Mouse (Mus musculus) embryonic facial prominence, embryonic 13.5 days (tissue): ENCODE measurements around the gene Palld. TPM values are rescaled to one million over a fixed set of nuclear protein-coding genes. Genes with fewer than 3 reads are reported as not detected.

ENCODE experiments used
- ATAC-seq: fragments of 200-750 bp; cut with Nextera tagmentation; 2 replicates; pipeline ENCODE4 v1.8.0; 2017; ENCODE audit warnings: low read depth; ENCODE audit not compliant: insufficient number of reproducible peaks, insufficient read depth, low FRiP score, low TSS enrichment
- H3K27ac ChIP-seq: fragments of 300-500 bp; sonication (generic); 2 replicates; pipeline ENCODE4 v1.5.1; 2015; ENCODE audit warnings: moderate library complexity, mild to moderate bottlenecking, inconsistent platforms
- H3K27me3 ChIP-seq: fragments of 300-500 bp; sonication (generic); 2 replicates; pipeline ENCODE4 v1.6.1; 2015; ENCODE audit warnings: mild to moderate bottlenecking, inconsistent platforms
- H3K36me3 ChIP-seq: fragments of 300-500 bp; sonication (generic); 2 replicates; pipeline ENCODE4 v1.6.1; 2015; ENCODE audit warnings: mild to moderate bottlenecking, inconsistent platforms
- H3K4me1 ChIP-seq: fragments of 300-500 bp; sonication (generic); 2 replicates; pipeline ENCODE4 v1.6.1; 2015; ENCODE audit warnings: inconsistent platforms
- H3K4me2 ChIP-seq: fragments of 300-500 bp; sonication (generic); 2 replicates; pipeline ENCODE4 v1.6.1; 2015; ENCODE audit warnings: moderate library complexity, mild to moderate bottlenecking, inconsistent platforms
- H3K4me3 ChIP-seq: fragments of 300-500 bp; sonication (generic); 2 replicates; pipeline ENCODE4 v1.5.1; 2015; ENCODE audit warnings: mild to moderate bottlenecking, inconsistent platforms
- H3K9ac ChIP-seq: fragments of 300-500 bp; sonication (generic); 2 replicates; pipeline ENCODE4 v1.6.1; 2015; ENCODE audit warnings: mild to moderate bottlenecking, inconsistent platforms
- H3K9me3 ChIP-seq: fragments of 300-500 bp; sonication (generic); 2 replicates; pipeline ENCODE4 v1.6.1; 2016; ENCODE audit warnings: inconsistent platforms
- WGBS: fragments of 180-500 bp; shearing (Covaris S2); methylation state at CpG from one replicate; pipeline ENCODE4 v1.1.7; 2015; ENCODE audit warnings: mixed read lengths; 5-methylcytosine and 5-hydroxymethylcytosine counted together
- polyA plus RNA-seq: library from polyadenylated mRNA; unstranded; fragments of >200 nt; fragmentation: Nextera tagmentation; extraction: Ambion mirVana; gene quantifications from 2 replicates; pipeline ENCODE4 v1.2.1, GENCODE M21; 2015

Palld gene
- polyA plus RNA-seq, 1 experiment from 2014 or later = 146 TPM

- peaks cover 11% of the 10 kb centered on the region; the same call in 1 of the 2 replicates for H3K36me3 ChIP-seq
- peaks cover 34% of the 10 kb centered on the region for H3K4me1 ChIP-seq
- H3K4me3 ChIP-seq = no peak overlapping the region
- H3K9ac ChIP-seq = no peak overlapping the region
- H3K27ac ChIP-seq = no peak overlapping the region
- no peak for ATAC-seq
- H3K9me3 ChIP-seq = no peaks in the 10 kb centered on the region
- no peak overlapping the region for H3K4me2 ChIP-seq
- WGBS = 25% methylated on average over 6 of the region's 6 CpGs
- no peaks in the 10 kb centered on the region for H3K27me3 ChIP-seq
These were observed 235.6 kb downstream of the Palld start for GRCm38 (mm10) chr8:61666919-61667318.

- H3K9me3 ChIP-seq = no peaks in the 10 kb centered on the region
- peaks cover 26% of the 10 kb centered on the region for H3K4me1 ChIP-seq
- H3K27me3 ChIP-seq = no peaks in the 10 kb centered on the region
- 15% methylated on average over 8 of the region's 8 CpGs for WGBS
- H3K27ac ChIP-seq = no peak overlapping the region
- H3K9ac ChIP-seq = no peak overlapping the region
- no peak for ATAC-seq
- no peak overlapping the region for H3K4me3 ChIP-seq
- H3K4me2 ChIP-seq = no peak overlapping the region
- peaks cover 17% of the 10 kb centered on the region for H3K36me3 ChIP-seq
These were observed 237.5 kb downstream of the Palld start for GRCm38 (mm10) chr8:61665021-61665420.

- H3K36me3 ChIP-seq = peaks cover 17% of the 10 kb centered on the region
- ATAC-seq = no peak
- 74% methylated on average over 6 of the region's 6 CpGs for WGBS
- no peak overlapping the region for H3K4me2 ChIP-seq
- H3K9ac ChIP-seq = no peak overlapping the region
- no peaks in the 10 kb centered on the region for H3K27me3 ChIP-seq
- H3K27ac ChIP-seq = no peak overlapping the region; the same call in 1 of the 2 replicates
- no peak overlapping the region for H3K4me3 ChIP-seq
- no peaks in the 10 kb centered on the region for H3K9me3 ChIP-seq
- H3K4me1 ChIP-seq = peaks cover 26% of the 10 kb centered on the region
These were observed 238.3 kb downstream of the Palld start for GRCm38 (mm10) chr8:61664162-61664561.

GRCm38 (mm10) chr8:61662829-61663228, 239.7 kb downstream of the Palld start:
- Histone ChIP-seq H3K27ac (no peak overlapping the region), H3K27me3 (no peaks in the 10 kb centered on the region), H3K4me1 (peaks cover 26% of the 10 kb centered on the region), H3K9ac (no peak overlapping the region), H3K4me2 (no peak overlapping the region), H3K9me3 (no peaks in the 10 kb centered on the region), H3K36me3 (peaks cover 22% of the 10 kb centered on the region), H3K4me3 (no peak overlapping the region)
- 47% methylated on average over 4 of the region's 4 CpGs for WGBS
- ATAC-seq = no peak

GRCm38 (mm10) chr8:61661611-61662010, 240.9 kb downstream of the Palld start:
- H3K4me1 ChIP-seq = peaks cover 22% of the 10 kb centered on the region
- no peaks in the 10 kb centered on the region for H3K9me3 ChIP-seq
- H3K4me3 ChIP-seq = no peak overlapping the region
- ATAC-seq = no peak
- no peak overlapping the region for H3K4me2 ChIP-seq
- H3K27me3 ChIP-seq = no peaks in the 10 kb centered on the region
- H3K27ac ChIP-seq = no peak overlapping the region
- no peak overlapping the region for H3K9ac ChIP-seq
- 88% methylated on average over 5 of the region's 5 CpGs for WGBS
- H3K36me3 ChIP-seq = peaks cover 17% of the 10 kb centered on the region

GRCm38 (mm10) chr8:61660961-61661360, 241.5 kb downstream of the Palld start:
- Histone ChIP-seq H3K4me2 (no peak overlapping the region), H3K4me1 (peaks cover 21% of the 10 kb centered on the region), H3K4me3 (no peak overlapping the region), H3K9ac (no peak overlapping the region), H3K9me3 (no peaks in the 10 kb centered on the region), H3K36me3 (peaks cover 17% of the 10 kb centered on the region), H3K27me3 (no peaks in the 10 kb centered on the region), H3K27ac (no peak overlapping the region)
- WGBS = 85% methylated on average over 5 of the region's 5 CpGs
- ATAC-seq = no peak

GRCm38 (mm10) chr8:61651955-61652354, 250.5 kb downstream of the Palld start:
- H3K4me2 ChIP-seq = no peak overlapping the region
- no peaks in the 10 kb centered on the region for H3K9me3 ChIP-seq
- ATAC-seq = no peak
- H3K27ac ChIP-seq = no peak overlapping the region
- no peak overlapping the region for H3K4me3 ChIP-seq
- H3K36me3 ChIP-seq = no peaks in the 10 kb centered on the region
- H3K9ac ChIP-seq = no peak overlapping the region
- 62% methylated on average over 6 of the region's 6 CpGs for WGBS
- H3K27me3 ChIP-seq = no peaks in the 10 kb centered on the region
- peaks cover 27% of the 10 kb centered on the region for H3K4me1 ChIP-seq

GRCm38 (mm10) chr8:61646195-61646835, 256.2 kb downstream of the Palld start:
- H3K9me3 ChIP-seq = no peaks in the 10 kb centered on the region
- 39% methylated on average over 8 of the region's 8 CpGs for WGBS
- H3K27ac ChIP-seq = peak overlapping the region; percentile 81
- H3K27me3 ChIP-seq = no peaks in the 10 kb centered on the region
- no peak overlapping the region for H3K9ac ChIP-seq
- no peaks in the 10 kb centered on the region for H3K36me3 ChIP-seq
- ATAC-seq = no peak
- H3K4me2 ChIP-seq = no peak overlapping the region
- no peak overlapping the region for H3K4me3 ChIP-seq
- peaks cover 43% of the 10 kb centered on the region for H3K4me1 ChIP-seq

GRCm38 (mm10) chr8:61645642-61646041, 256.8 kb downstream of the Palld start:
- H3K9ac ChIP-seq = no peak overlapping the region
- no peak for ATAC-seq
- H3K9me3 ChIP-seq = no peaks in the 10 kb centered on the region
- H3K27me3 ChIP-seq = no peaks in the 10 kb centered on the region
- WGBS = 77% methylated on average over 6 of the region's 6 CpGs
- peak overlapping the region; percentile 81 for H3K27ac ChIP-seq
- peaks cover 46% of the 10 kb centered on the region for H3K4me1 ChIP-seq
- no peak overlapping the region for H3K4me2 ChIP-seq
- H3K36me3 ChIP-seq = no peaks in the 10 kb centered on the region
- H3K4me3 ChIP-seq = no peak overlapping the region

GRCm38 (mm10) chr8:61643215-61643614, 259.3 kb downstream of the Palld start:
- ATAC-seq = no peak
- Histone ChIP-seq H3K27ac (no peak overlapping the region), H3K36me3 (no peaks in the 10 kb centered on the region), H3K4me3 (no peak overlapping the region), H3K4me1 (peaks cover 37% of the 10 kb centered on the region), H3K9me3 (no peaks in the 10 kb centered on the region), H3K4me2 (no peak overlapping the region), H3K9ac (no peak overlapping the region), H3K27me3 (no peaks in the 10 kb centered on the region)
- WGBS = 74% methylated on average over 3 of the region's 3 CpGs

GRCm38 (mm10) chr8:61642358-61642847, 260.1 kb downstream of the Palld start:
- no peaks in the 10 kb centered on the region for H3K36me3 ChIP-seq
- no peaks in the 10 kb centered on the region for H3K27me3 ChIP-seq
- no peak overlapping the region for H3K4me3 ChIP-seq
- no peak overlapping the region for H3K4me2 ChIP-seq
- H3K9me3 ChIP-seq = no peaks in the 10 kb centered on the region
- H3K4me1 ChIP-seq = peaks cover 31% of the 10 kb centered on the region
- no peak overlapping the region for H3K27ac ChIP-seq
- 81% methylated on average over 4 of the region's 4 CpGs for WGBS
- H3K9ac ChIP-seq = no peak overlapping the region
- ATAC-seq = no peak

GRCm38 (mm10) chr8:61639596-61639995, 262.9 kb downstream of the Palld start:
- no peaks in the 10 kb centered on the region for H3K9me3 ChIP-seq
- H3K4me1 ChIP-seq = peaks cover 15% of the 10 kb centered on the region
- H3K4me2 ChIP-seq = no peak overlapping the region
- no peak overlapping the region for H3K4me3 ChIP-seq
- no peaks in the 10 kb centered on the region for H3K27me3 ChIP-seq
- 91% methylated on average over 2 of the region's 2 CpGs for WGBS
- no peak overlapping the region for H3K9ac ChIP-seq
- no peak for ATAC-seq
- no peak overlapping the region for H3K27ac ChIP-seq
- no peaks in the 10 kb centered on the region for H3K36me3 ChIP-seq
